Mouse (Mus musculus) erythroblast, embryonic 14.5 days (primary cell): ENCODE data around the gene Adamts12.

Experiments used
- GATA1 ChIP-seq: IDR thresholded peaks from 2 replicates; pipeline ENCODE4 v1.6.1; 2012; ENCODE audit warnings: low read length, inconsistent platforms, mixed read lengths
- TAL1 ChIP-seq: IDR thresholded peaks from 3 replicates; pipeline ENCODE4 v1.6.1; 2012; ENCODE audit warnings: low read length, inconsistent platforms, mixed read lengths

- TF ChIP-seq GATA1 (no peak), TAL1 (no peak)
Observed at GRCm38 (mm10) chr15:11279273-11280080, 214.9 kb downstream of the Adamts12 start.
